ENCODE assay signal across 8 mouse cellular contexts in genomic region chr7:15922220-15922773, GRCm38 (mm10). TPM values are rescaled to one million over a fixed set of nuclear protein-coding genes. Genes with fewer than 3 reads are reported as not detected.
A peak's percentile ranks its signal among the peaks of the same experiment; 100 is the strongest.
DNase-seq lines count a peak whose midpoint lies in the region; ATAC-seq and TF ChIP-seq lines count a peak whose summit lies in the region.

Gene Selenow, minus strand, starts transcription at chr7:15922402.

- peak within 1 kb of the TSS; percentile 83 for H3K4me2 ChIP-seq in kidney, embryonic 15.5 days

- no peak for TF ChIP-seq CTCF in bone marrow macrophage, adult 2 months (IDR thresholded peaks at IDR 0.05; ENCODE audit: low read depth, low read length)
- no peak for TF ChIP-seq CTCF in embryonic fibroblast, embryonic 13.5 days (IDR thresholded peaks at IDR 0.05; ENCODE audit: borderline replicate concordance, insufficient read depth, low read length)

- peaks cover 10% of the 10 kb centered on the region for H3K4me1 ChIP-seq in bone marrow macrophage, adult 2 months (ENCODE audit: control insufficient read depth, insufficient read depth, low read length)
- peaks cover 3% of the 10 kb centered on the region for H3K4me1 ChIP-seq in embryonic fibroblast, embryonic 13.5 days (ENCODE audit: control insufficient read depth, insufficient read depth, low read length)
- H3K4me1 ChIP-seq in heart, embryonic 10.5 days, result peaks cover 21% of the 10 kb centered on the region
- H3K4me1 ChIP-seq in kidney, embryonic 15.5 days, result peaks cover 27% of the 10 kb centered on the region

- peak within 1 kb of the TSS; percentile 77 for H3K4me3 ChIP-seq in bone marrow macrophage, adult 2 months (ENCODE audit: insufficient read depth, low read length)
- H3K4me3 ChIP-seq in embryonic fibroblast, embryonic 13.5 days (ENCODE audit: insufficient read depth, low read length), result peak within 1 kb of the TSS; percentile 73
- peak within 1 kb of the TSS; percentile 81 for H3K4me3 ChIP-seq in heart, embryonic 10.5 days
- H3K4me3 ChIP-seq in kidney, embryonic 15.5 days (replicated peaks), result peak within 1 kb of the TSS; percentile 74

- ATAC-seq in kidney, embryonic 15.5 days (replicated peaks; ENCODE audit: low FRiP score), result peak; percentile 95
- peak; percentile 91 for ATAC-seq in monocyte, adult 5-6 weeks (replicated peaks; ENCODE audit: insufficient number of reproducible peaks, low FRiP score, low TSS enrichment, poor library complexity, severe bottlenecking)

- peak; percentile 4; the same call in 1 of the 2 replicates for TF ChIP-seq POLR2A in bone marrow macrophage, adult 2 months (IDR thresholded peaks at IDR 0.05; ENCODE audit: borderline replicate concordance, low read depth, low read length)
- TF ChIP-seq POLR2A in embryonic fibroblast, embryonic 13.5 days (IDR thresholded peaks at IDR 0.05; ENCODE audit: low read depth, low read length), result peak; percentile 99

- H3K27ac ChIP-seq in bone marrow macrophage, adult 2 months (ENCODE audit: insufficient read depth, low read depth, low read length), result peak within 1 kb of the TSS; percentile 61
- H3K27ac ChIP-seq in embryonic fibroblast, embryonic 13.5 days (ENCODE audit: insufficient read depth, low read length), result peak within 1 kb of the TSS; percentile 45
- peak within 1 kb of the TSS; percentile 97 for H3K27ac ChIP-seq in heart, embryonic 10.5 days
- peak within 1 kb of the TSS; percentile 81 for H3K27ac ChIP-seq in kidney, embryonic 15.5 days

- DNase-seq in A20 (ENCODE audit: low read depth, low spot score), result peak; percentile 97
- peak; percentile 97 for DNase-seq in heart, embryonic 10.5 days (ENCODE audit: low spot score)
- DNase-seq in liver, result peak; percentile 94
- peak; percentile 87 to 93 for DNase-seq in spleen, postnatal 4 days (ENCODE audit: low spot score in 2 of 2)

- H3K27me3 ChIP-seq in heart, embryonic 10.5 days (ENCODE audit: insufficient read depth, poor library complexity, severe bottlenecking), result no peaks in the 10 kb centered on the region; the same call in 1 of the 2 replicates
- no peaks in the 10 kb centered on the region for H3K27me3 ChIP-seq in kidney, embryonic 15.5 days

- H3K36me3 ChIP-seq in heart, embryonic 10.5 days, result peaks cover 27% of the 10 kb centered on the region
- peaks cover 30% of the 10 kb centered on the region for H3K36me3 ChIP-seq in kidney, embryonic 15.5 days

- WGBS in heart, embryonic 10.5 days, result under 1% methylated on average over 33 of the region's 33 CpGs
- WGBS in kidney, embryonic 15.5 days, result 0% methylated on average over 33 of the region's 33 CpGs

- no peaks in the 10 kb centered on the region for H3K9me3 ChIP-seq in heart, embryonic 10.5 days
- no peaks in the 10 kb centered on the region for H3K9me3 ChIP-seq in kidney, embryonic 15.5 days (replicated peaks)

- H3K9ac ChIP-seq in kidney, embryonic 15.5 days, result peak within 1 kb of the TSS; percentile 77

RNA-seq across cellular contexts. Expression of gene Selenow, which starts in this region (rescaled TPM):
- polyA plus RNA-seq in bone marrow macrophage, adult 2 months (2012; ENCODE audit: insufficient read depth, insufficient read length, missing spikeins), result 51.4 and 52.0 TPM in 2 replicates
- polyA plus RNA-seq in embryonic fibroblast, embryonic 13.5 days (2011; ENCODE audit: insufficient read length, low read depth, missing spikeins), result 382 and 390 TPM in 2 replicates
- polyA plus RNA-seq in heart, embryonic 10.5 days (2016; fragmentation: Nextera tagmentation; extraction: Ambion mirVana), result 750 and 752 TPM in 2 replicates
- polyA plus RNA-seq in kidney, embryonic 15.5 days (2015; fragmentation: Nextera tagmentation; extraction: Ambion mirVana), result 745 and 748 TPM in 2 replicates
- 42.8 to 94.2 TPM (median 48.6 TPM) in 3 replicates for total RNA-seq in monocyte, adult 5-6 weeks (2017)

Comparison
In these comparisons a context has a peak if more than half of its experiments do, and no peak if none do; other contexts are left out.
1. Peak in every context shown above with its lines: DNase-seq, ATAC-seq, H3K4me3 ChIP-seq and H3K27ac ChIP-seq.
2. H3K27ac ChIP-seq: peak in every context shown above with its lines; median percentile 97 in heart, embryonic 10.5 days; 81 in kidney, embryonic 15.5 days; 61 in bone marrow macrophage, adult 2 months; 45 in embryonic fibroblast, embryonic 13.5 days.